Mouse (Mus musculus): ENCODE measurements at regions not wholly inside any gene's neighbourhood (a gene's known extent, or its start where the extent isn't known, plus 50 kb on each side); places are given as distances from the start of the nearest gene placed in this dataset.

DNA sequence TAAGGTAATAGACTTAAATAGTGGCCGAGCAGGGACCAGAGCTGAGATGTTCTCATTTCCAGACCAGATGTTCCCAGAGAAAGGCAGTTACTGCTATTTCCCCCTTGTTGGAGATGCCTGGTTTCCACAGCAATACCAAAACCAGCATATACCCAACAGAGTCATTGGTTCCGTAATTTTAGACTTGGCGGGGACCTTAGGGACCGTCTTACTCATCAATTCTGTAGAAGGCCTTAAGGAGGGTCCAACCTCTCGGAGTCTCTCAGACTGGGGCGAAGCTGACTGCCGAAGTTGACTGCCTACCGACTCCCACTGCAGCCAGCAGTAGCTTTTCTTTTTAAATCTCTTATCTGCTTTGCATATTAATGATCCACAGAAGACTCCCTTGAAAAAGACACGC lies 95.1 kb upstream of the Foxn2 start:
- Histone ChIP-seq H3K4me3 (replicated peaks; ENCODE audit: low read length) (no peak overlapping the region), H3K27me3 (ENCODE audit: control insufficient read depth, insufficient read depth, low read length) (no peaks in the 10 kb centered on the region), H3K36me3 (ENCODE audit: control insufficient read depth, insufficient read depth, low read length) (no peaks in the 10 kb centered on the region), H3K9ac (ENCODE audit: low read depth, low read length, severe bottlenecking) (no peak overlapping the region), H3K4me1 (ENCODE audit: control insufficient read depth, insufficient read depth, low read length) (no peaks in the 10 kb centered on the region), H3K9me3 (ENCODE audit: control insufficient read depth, low read length) (no peaks in the 10 kb centered on the region), H3K27ac (replicated peaks; ENCODE audit: low read depth, low read length) (no peak overlapping the region), H3K4me2 (replicated peaks; ENCODE audit: low read depth, low read length, severe bottlenecking) (no peak overlapping the region)
- no peak for TF ChIP-seq POLR2A (IDR thresholded peaks at IDR 0.05; ENCODE audit: borderline replicate concordance, extremely low read depth, insufficient read depth, insufficient read length)
- no peak for ATAC-seq (ENCODE audit: low FRiP score, low read depth)
- no peak for DNase-seq (ENCODE audit: low spot score)
- WGBS, result 87% methylated on average over 9 of the region's 9 CpGs

DNA sequence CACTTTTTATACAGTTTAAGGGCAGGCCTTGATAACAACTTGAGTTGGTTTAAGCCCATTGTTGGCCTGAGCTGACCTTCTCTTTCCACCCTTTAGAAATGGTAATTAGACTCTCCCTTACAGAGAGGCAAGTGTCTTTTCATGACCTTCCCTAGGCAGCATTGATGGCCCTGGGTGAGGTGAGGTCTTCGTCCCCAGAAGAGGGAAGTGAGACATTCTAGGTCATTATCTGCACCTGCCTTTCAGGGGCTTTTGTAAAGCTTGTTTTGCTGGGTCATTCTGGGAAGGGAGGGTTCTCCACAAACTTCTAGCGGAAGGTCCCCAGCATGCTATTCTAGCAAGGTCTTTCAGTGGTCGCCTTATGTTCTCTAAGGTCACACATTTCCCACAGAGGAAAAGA lies 93.6 kb upstream of the Foxn2 start:
- no peak overlapping the region for H3K4me2 ChIP-seq (replicated peaks; ENCODE audit: low read depth, low read length, severe bottlenecking)
- ATAC-seq (ENCODE audit: low FRiP score, low read depth), result no peak
- no peak overlapping the region for H3K9ac ChIP-seq (ENCODE audit: low read depth, low read length, severe bottlenecking)
- H3K27ac ChIP-seq (replicated peaks; ENCODE audit: low read depth, low read length), result no peak overlapping the region
- no peaks in the 10 kb centered on the region for H3K27me3 ChIP-seq (ENCODE audit: control insufficient read depth, insufficient read depth, low read length)
- H3K4me1 ChIP-seq (ENCODE audit: control insufficient read depth, insufficient read depth, low read length), result no peaks in the 10 kb centered on the region
- TF ChIP-seq POLR2A (IDR thresholded peaks at IDR 0.05; ENCODE audit: borderline replicate concordance, extremely low read depth, insufficient read depth, insufficient read length), result no peak
- DNase-seq (ENCODE audit: low spot score), result no peak
- WGBS, result 64% methylated on average over 3 of the region's 3 CpGs
- H3K4me3 ChIP-seq (replicated peaks; ENCODE audit: low read length), result no peak overlapping the region
- H3K36me3 ChIP-seq (ENCODE audit: control insufficient read depth, insufficient read depth, low read length), result no peaks in the 10 kb centered on the region
- no peaks in the 10 kb centered on the region for H3K9me3 ChIP-seq (ENCODE audit: control insufficient read depth, low read length)

DNA sequence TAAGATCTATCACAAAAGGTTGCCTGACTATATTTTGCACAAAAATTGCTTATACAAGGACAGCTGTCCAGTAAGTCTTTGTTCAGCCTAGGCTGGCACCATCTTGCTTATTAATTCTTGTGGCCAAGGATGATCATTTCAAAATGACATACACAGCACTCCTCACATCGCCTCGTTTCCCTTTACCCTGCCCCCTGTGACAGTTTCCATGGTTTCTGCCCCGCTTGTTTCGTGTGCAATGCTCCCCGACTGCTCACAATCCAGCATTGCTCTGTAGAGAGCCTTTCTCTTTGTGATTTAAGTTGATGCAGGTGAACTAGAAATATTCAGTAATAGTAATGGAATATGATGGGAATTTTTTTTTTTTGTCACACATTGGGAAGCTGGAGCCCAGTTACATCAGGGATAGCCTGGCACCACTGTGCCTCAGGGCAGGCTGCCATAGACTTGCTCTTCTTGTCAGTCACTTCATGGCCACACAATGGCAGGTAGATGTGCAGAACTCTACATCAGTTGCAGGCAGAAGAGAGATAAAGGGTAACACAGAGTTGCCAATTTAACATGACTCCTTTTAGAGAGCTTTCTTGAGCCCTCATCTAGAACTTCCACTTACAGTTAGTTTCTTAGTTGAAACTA lies 90.6 kb upstream of the Foxn2 start:
- no peak for DNase-seq (ENCODE audit: low spot score)
- no peak for ATAC-seq (ENCODE audit: low FRiP score, low read depth)
- Histone ChIP-seq H3K4me2 (replicated peaks; ENCODE audit: low read depth, low read length, severe bottlenecking) (no peak overlapping the region), H3K9ac (ENCODE audit: low read depth, low read length, severe bottlenecking) (no peak overlapping the region), H3K27me3 (ENCODE audit: control insufficient read depth, insufficient read depth, low read length) (no peaks in the 10 kb centered on the region), H3K4me3 (replicated peaks; ENCODE audit: low read length) (no peak overlapping the region), H3K27ac (replicated peaks; ENCODE audit: low read depth, low read length) (no peak overlapping the region), H3K9me3 (ENCODE audit: control insufficient read depth, low read length) (no peaks in the 10 kb centered on the region), H3K4me1 (ENCODE audit: control insufficient read depth, insufficient read depth, low read length) (no peaks in the 10 kb centered on the region), H3K36me3 (ENCODE audit: control insufficient read depth, insufficient read depth, low read length) (no peaks in the 10 kb centered on the region)
- WGBS, result 83% methylated on average over 5 of the region's 5 CpGs
- no peak for TF ChIP-seq POLR2A (IDR thresholded peaks at IDR 0.05; ENCODE audit: borderline replicate concordance, extremely low read depth, insufficient read depth, insufficient read length)

- Histone ChIP-seq H3K4me1 (ENCODE audit: control insufficient read depth, insufficient read depth, low read length) (no peaks in the 10 kb centered on the region), H3K27me3 (ENCODE audit: control insufficient read depth, insufficient read depth, low read length) (no peaks in the 10 kb centered on the region), H3K4me3 (replicated peaks; ENCODE audit: low read length) (no peak overlapping the region), H3K9ac (ENCODE audit: low read depth, low read length, severe bottlenecking) (no peak overlapping the region), H3K4me2 (replicated peaks; ENCODE audit: low read depth, low read length, severe bottlenecking) (no peak overlapping the region), H3K9me3 (ENCODE audit: control insufficient read depth, low read length) (no peaks in the 10 kb centered on the region), H3K27ac (replicated peaks; ENCODE audit: low read depth, low read length) (no peak overlapping the region), H3K36me3 (ENCODE audit: control insufficient read depth, insufficient read depth, low read length) (no peaks in the 10 kb centered on the region)
- WGBS, result 78% methylated on average over 5 of the region's 5 CpGs
- TF ChIP-seq POLR2A (IDR thresholded peaks at IDR 0.05; ENCODE audit: borderline replicate concordance, extremely low read depth, insufficient read depth, insufficient read length), result no peak
- DNase-seq (ENCODE audit: low spot score) (no peak), ATAC-seq (ENCODE audit: low FRiP score, low read depth) (no peak)
These were observed 89.5 kb upstream of the Foxn2 start for GRCm38 (mm10) chr17:88350986-88351385.

GRCm38 (mm10) chr17:88352960-88353359 lies 87.6 kb upstream of the Foxn2 start:
- Histone ChIP-seq H3K4me2 (replicated peaks; ENCODE audit: low read depth, low read length, severe bottlenecking) (no peak overlapping the region), H3K27ac (replicated peaks; ENCODE audit: low read depth, low read length) (no peak overlapping the region)
- no peak for ATAC-seq (ENCODE audit: low FRiP score, low read depth)

GRCm38 (mm10) chr17:88361161-88361560 lies 79.3 kb upstream of the Foxn2 start:
- H3K4me1 ChIP-seq (ENCODE audit: control insufficient read depth, insufficient read depth, low read length), result no peaks in the 10 kb centered on the region
- WGBS, result 83% methylated on average over 2 of the region's 2 CpGs
- no peak overlapping the region for H3K9ac ChIP-seq (ENCODE audit: low read depth, low read length, severe bottlenecking)
- H3K36me3 ChIP-seq (ENCODE audit: control insufficient read depth, insufficient read depth, low read length), result no peaks in the 10 kb centered on the region
- H3K4me3 ChIP-seq (replicated peaks; ENCODE audit: low read length), result no peak overlapping the region
- no peak for TF ChIP-seq POLR2A (IDR thresholded peaks at IDR 0.05; ENCODE audit: borderline replicate concordance, extremely low read depth, insufficient read depth, insufficient read length)
- no peak overlapping the region for H3K4me2 ChIP-seq (replicated peaks; ENCODE audit: low read depth, low read length, severe bottlenecking)
- no peak for DNase-seq (ENCODE audit: low spot score)
- no peak overlapping the region for H3K27ac ChIP-seq (replicated peaks; ENCODE audit: low read depth, low read length)
- no peak for ATAC-seq (ENCODE audit: low FRiP score, low read depth)
- no peaks in the 10 kb centered on the region for H3K27me3 ChIP-seq (ENCODE audit: control insufficient read depth, insufficient read depth, low read length)
- H3K9me3 ChIP-seq (ENCODE audit: control insufficient read depth, low read length), result no peaks in the 10 kb centered on the region

More at GRCm38 (mm10) chr17:88352960-88353359, 87.6 kb upstream of the Foxn2 start:
- Histone ChIP-seq H3K27me3 (ENCODE audit: control insufficient read depth, insufficient read depth, low read length) (no peaks in the 10 kb centered on the region), H3K36me3 (ENCODE audit: control insufficient read depth, insufficient read depth, low read length) (no peaks in the 10 kb centered on the region), H3K4me1 (ENCODE audit: control insufficient read depth, insufficient read depth, low read length) (no peaks in the 10 kb centered on the region), H3K4me3 (replicated peaks; ENCODE audit: low read length) (no peak overlapping the region), H3K9ac (ENCODE audit: low read depth, low read length, severe bottlenecking) (no peak overlapping the region), H3K9me3 (ENCODE audit: control insufficient read depth, low read length) (no peaks in the 10 kb centered on the region)
- no peak for TF ChIP-seq POLR2A (IDR thresholded peaks at IDR 0.05; ENCODE audit: borderline replicate concordance, extremely low read depth, insufficient read depth, insufficient read length)
- DNase-seq (ENCODE audit: low spot score), result no peak
